Mouse (Mus musculus): ENCODE data around the gene Cyth1. TPM values are rescaled to one million over a fixed set of nuclear protein-coding genes. Genes with fewer than 3 reads are reported as not detected.

Gene Cyth1
- total and polyA plus RNA-seq, 3 experiments, result 13.2 to 13.6 TPM; not detected in 1

- no peak for TF ChIP-seq JUND (IDR thresholded peaks at IDR 0.05; ENCODE audit: low read depth, low read length)
- TF ChIP-seq CHD1 (IDR thresholded peaks at IDR 0.05; ENCODE audit: low read depth, low read length), result no peak
- TF ChIP-seq POLR2AphosphoS5 (IDR thresholded peaks at IDR 0.05; ENCODE audit: borderline replicate concordance, low read depth, low read length), result no peak
- no peak for TF ChIP-seq EP300 (IDR thresholded peaks at IDR 0.05; ENCODE audit: low read depth in 1 of 2, low read length in 2 of 2)
Measured at GRCm38 (mm10) chr11:118248150-118249011, at the start of gene Cyth1 (continued).

DNA sequence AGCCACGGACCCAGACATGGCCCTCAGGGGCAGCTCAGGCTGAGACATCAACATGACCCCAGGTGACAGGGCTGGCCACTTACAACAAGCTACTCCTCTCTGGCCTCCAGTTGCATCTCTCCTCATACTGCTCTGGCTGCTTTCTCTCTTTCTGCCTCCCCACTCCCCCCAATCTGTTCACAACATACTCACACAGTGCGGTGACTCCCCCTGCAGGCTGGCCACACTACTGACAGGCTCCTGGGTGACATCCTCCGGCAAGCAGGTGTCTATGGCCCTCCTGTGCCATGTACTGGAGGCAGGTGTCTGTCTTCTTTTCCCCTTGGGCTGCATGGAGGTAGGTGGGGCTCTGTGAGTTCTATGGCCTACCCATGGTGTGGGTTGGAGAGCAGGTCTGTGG is 49.6 kb upstream of the Cyth1 start:
- TF ChIP-seq UBTF (IDR thresholded peaks at IDR 0.05; ENCODE audit: borderline replicate concordance, insufficient read depth, low read depth, low read length) (no peak), SMC3 (IDR thresholded peaks at IDR 0.05; ENCODE audit: low read depth, low read length) (no peak), CTCF (IDR thresholded peaks at IDR 0.05 in 2 of 3, conservative IDR thresholded peaks at IDR 0.05 in 1 of 3; ENCODE audit: control insufficient read depth in 1 of 3, insufficient read depth in 1 of 3, low read depth in 2 of 3, low read length in 3 of 3, poor library complexity in 1 of 3, severe bottlenecking in 1 of 3) (peak in 2 of 3 experiments; percentile 25 to 29; a peak in 3 of 6 replicates)
- Histone ChIP-seq H3K27ac (ENCODE audit: control insufficient read depth, low read depth, low read length) (no peak overlapping the region), H3K36me3 (ENCODE audit: control insufficient read depth in 1 of 2, insufficient read depth in 2 of 2, low read length in 2 of 2) (no peaks in the 10 kb centered on the region), H3K9me3 (replicated peaks; ENCODE audit: insufficient read depth, low read length) (no peaks in the 10 kb centered on the region), H3K4me1 (ENCODE audit: control insufficient read depth in 1 of 2, insufficient read depth in 2 of 2, low read length in 2 of 2) (no peaks in the 10 kb centered on the region), H3K9ac (ENCODE audit: control insufficient read depth, low read depth, low read length, poor library complexity, severe bottlenecking) (no peak overlapping the region), H3K4me3 (ENCODE audit: control insufficient read depth in 1 of 2, insufficient read depth in 1 of 2, low read depth in 2 of 2, low read length in 2 of 2) (no peak overlapping the region), H3K27me3 (ENCODE audit: control insufficient read depth in 1 of 2, insufficient read depth in 2 of 2, low read length in 2 of 2) (peaks cover 14 to 25% of the 10 kb centered on the region in 2 experiments), H3K79me2 (ENCODE audit: control insufficient read depth, insufficient read depth, low read length, poor library complexity) (no peaks in the 10 kb centered on the region)
- DNase-seq (ENCODE audit: low read depth, low spot score), result no peak

DNA sequence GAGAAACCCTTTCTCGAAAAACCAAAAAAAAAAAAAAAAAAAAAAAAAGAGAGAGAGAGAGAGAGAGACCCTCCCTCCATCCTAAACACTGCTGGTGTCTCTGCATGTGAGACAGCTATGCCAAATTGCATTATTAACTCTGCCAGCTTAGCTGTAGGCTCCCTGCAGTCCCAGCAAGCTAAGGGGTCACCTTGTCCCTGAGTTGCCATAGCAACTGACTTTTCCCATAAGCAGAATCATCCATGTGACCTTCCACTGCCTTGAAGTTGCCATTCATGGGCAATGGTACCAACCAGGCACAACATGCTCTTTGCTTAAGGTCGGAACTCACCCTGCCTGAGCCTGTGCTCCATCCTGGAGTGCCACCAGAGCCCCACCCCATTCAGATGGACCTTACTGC is 46.6 kb upstream of the Cyth1 start:
- TF ChIP-seq RCOR1 (IDR thresholded peaks at IDR 0.05; ENCODE audit: low read depth, low read length) (no peak), SIN3A (IDR thresholded peaks at IDR 0.05; ENCODE audit: low read length) (no peak), BHLHE40 (IDR thresholded peaks at IDR 0.05; ENCODE audit: borderline replicate concordance, low read depth, low read length) (no peak), MEF2A (IDR thresholded peaks at IDR 0.05; ENCODE audit: extremely low read depth, insufficient replicate concordance, low read depth, low read length, poor library complexity, severe bottlenecking) (no peak), ELF1 (IDR thresholded peaks at IDR 0.05; ENCODE audit: low read depth, low read length) (no peak), UBTF (IDR thresholded peaks at IDR 0.05; ENCODE audit: borderline replicate concordance, insufficient read depth, low read depth, low read length) (no peak), ETS1 (IDR thresholded peaks at IDR 0.05; ENCODE audit: low read depth, low read length) (no peak), KAT2A (conservative IDR thresholded peaks at IDR 0.05; ENCODE audit: low read depth, low read length) (no peak), MAFK (IDR thresholded peaks at IDR 0.05; ENCODE audit: borderline replicate concordance, low read depth, low read length) (no peak), GABPA (IDR thresholded peaks at IDR 0.05; ENCODE audit: low read depth, low read length) (no peak), NRF1 (IDR thresholded peaks at IDR 0.05; ENCODE audit: insufficient read depth, low read depth, low read length, poor library complexity, severe bottlenecking) (no peak), NELFE (IDR thresholded peaks at IDR 0.05; ENCODE audit: low read depth, low read length) (no peak), CHD1 (IDR thresholded peaks at IDR 0.05; ENCODE audit: low read depth, low read length) (no peak), HCFC1 (IDR thresholded peaks at IDR 0.05; ENCODE audit: low read depth, low read length) (no peak), CHD2 (IDR thresholded peaks at IDR 0.05; ENCODE audit: low read length) (no peak), MXI1 (IDR thresholded peaks at IDR 0.05; ENCODE audit: low read depth, low read length) (no peak), ZMIZ1 (IDR thresholded peaks at IDR 0.05; ENCODE audit: low read depth, low read length) (no peak), JUND (IDR thresholded peaks at IDR 0.05; ENCODE audit: low read depth, low read length) (no peak), MAZ (IDR thresholded peaks at IDR 0.05; ENCODE audit: low read depth, low read length) (no peak)
- Histone ChIP-seq H3K27me3 (ENCODE audit: control insufficient read depth in 1 of 2, insufficient read depth in 2 of 2, low read length in 2 of 2) (peaks cover 3 to 14% of the 10 kb centered on the region in 2 experiments), H3K27ac (ENCODE audit: control insufficient read depth, low read depth, low read length) (no peak overlapping the region)

More for the DNA sequence above, 46.6 kb upstream of the Cyth1 start:
- Histone ChIP-seq H3K4me1 (ENCODE audit: control insufficient read depth in 1 of 2, insufficient read depth in 2 of 2, low read length in 2 of 2) (peaks cover 0 to 8% of the 10 kb centered on the region in 2 experiments; a peak in 1 of 4 replicates), H3K9me3 (replicated peaks; ENCODE audit: insufficient read depth, low read length) (no peaks in the 10 kb centered on the region), H3K36me3 (ENCODE audit: control insufficient read depth in 1 of 2, insufficient read depth in 2 of 2, low read length in 2 of 2) (peaks cover 0 to 8% of the 10 kb centered on the region in 2 experiments; a peak in 2 of 4 replicates), H3K79me2 (ENCODE audit: control insufficient read depth, insufficient read depth, low read length, poor library complexity) (peaks cover 2% of the 10 kb centered on the region; the same call in 1 of the 2 replicates), H3K9ac (ENCODE audit: control insufficient read depth, low read depth, low read length, poor library complexity, severe bottlenecking) (no peak overlapping the region), H3K4me3 (ENCODE audit: control insufficient read depth in 1 of 2, insufficient read depth in 1 of 2, low read depth in 2 of 2, low read length in 2 of 2) (no peak overlapping the region)
- no peak for DNase-seq (ENCODE audit: low read depth, low spot score)

Measured in MEL (cell line).